Comparison of ENCODE assay signal across 19 mouse cellular contexts in the genomic region with DNA sequence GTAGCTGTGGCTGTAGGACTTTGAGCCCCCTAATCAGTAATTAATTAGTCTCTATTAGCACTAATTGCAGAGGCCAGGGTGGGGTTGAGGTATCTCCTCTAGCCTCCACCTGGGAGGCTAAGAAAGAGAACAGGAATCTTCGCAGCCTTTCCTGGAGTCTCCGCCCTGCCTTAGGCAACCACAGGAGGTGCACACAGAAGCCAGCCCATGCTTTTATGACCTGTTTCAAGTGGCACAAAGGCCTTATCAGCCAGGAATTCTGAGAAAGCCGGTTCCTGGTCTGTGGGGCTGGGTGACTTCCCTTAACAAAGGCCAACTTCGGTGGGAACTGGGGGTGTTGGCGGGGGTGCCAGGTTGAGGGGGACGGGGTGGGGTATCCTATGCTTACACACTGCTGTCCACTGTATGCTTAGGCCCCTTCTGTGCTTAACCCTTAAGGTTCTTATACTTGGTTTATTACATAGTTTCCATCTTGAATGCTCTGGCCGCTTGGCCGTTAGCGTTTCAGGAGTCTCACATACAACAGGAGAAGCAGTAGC. TPM values are rescaled to one million over a fixed set of nuclear protein-coding genes. Genes with fewer than 3 reads are reported as not detected.
DNase-seq lines count a peak whose midpoint lies in the region; ATAC-seq and TF ChIP-seq lines count a peak whose summit lies in the region.
"Had no signal": no experiment of that assay in that cellular context is flagged by ENCODE, and none has a peak within 500 bp of the region (broad histone marks: within the 10 kb centered on the region; RNA-seq: fewer than 3 reads in every experiment).

No protein-coding gene starts in this region.

- WGBS in heart, embryonic 13.5 days: 54% methylated on average over 9 of the region's 9 CpGs
- WGBS in lung, adult 2 months: 70% methylated on average over 9 of the region's 9 CpGs
- WGBS in intestine, postnatal 0 days: 36% methylated on average over 9 of the region's 9 CpGs
- WGBS in stomach, embryonic 14.5 days: 68% methylated on average over 9 of the region's 9 CpGs

- no peak for TF ChIP-seq CTCF in lung, adult 2 months (IDR thresholded peaks at IDR 0.05; ENCODE audit: insufficient read depth, low read length)
- peak; percentile 29; the same call in 1 of the 2 replicates for TF ChIP-seq CTCF in intestine, postnatal 0 days (IDR thresholded peaks at IDR 0.05; ENCODE audit: low read depth)

- no peak for DNase-seq in heart, adult 11 months
- peak; percentile 54 to 73 for DNase-seq in lung, adult 18-20 months
- no peak for DNase-seq in lung, adult 2 months
- no peak for DNase-seq in spleen, postnatal 4 days (ENCODE audit: low spot score in 2 of 2)
- no peak for DNase-seq in T-cell, adult 2 months (ENCODE audit: low spot score)
- DNase-seq: B cell, adult 2 months; cerebellum, adult 9-11 months; gastrocnemius, postnatal 10 days; kidney, postnatal 14 days; layer of hippocampus, postnatal 36 days; right cerebral cortex, adult 18-20 months had no signal

- no peak for TF ChIP-seq POLR2A in lung, adult 2 months (IDR thresholded peaks at IDR 0.05; ENCODE audit: borderline replicate concordance, extremely low read depth, low read depth, low read length)

- peaks cover 34% of the 10 kb centered on the region for H3K4me1 ChIP-seq in heart, embryonic 13.5 days
- peaks cover 4% of the 10 kb centered on the region for H3K4me1 ChIP-seq in lung, adult 2 months (ENCODE audit: control insufficient read depth, insufficient read depth, low read length)
- peaks cover 4% of the 10 kb centered on the region for H3K4me1 ChIP-seq in intestine, postnatal 0 days (replicated peaks; ENCODE audit: control insufficient read depth, insufficient read depth, low read length)
- H3K4me1 ChIP-seq in stomach, embryonic 14.5 days (ENCODE audit: control insufficient read depth, insufficient read depth, low read length): 0 out of 2 replicates have a peak, but pooled peaks cover 2% of the 10 kb centered on the region
- H3K4me1 ChIP-seq: hindbrain, embryonic 15.5 days; neural tube, embryonic 15.5 days had no signal

- peaks cover 8% of the 10 kb centered on the region for H3K36me3 ChIP-seq in heart, embryonic 13.5 days
- peaks cover 3% of the 10 kb centered on the region; the same call in 1 of the 2 replicates for H3K36me3 ChIP-seq in intestine, postnatal 0 days (ENCODE audit: control insufficient read depth, insufficient read depth)
- H3K36me3 ChIP-seq in stomach, embryonic 14.5 days (ENCODE audit: control insufficient read depth, insufficient read depth, low read length): no peaks in the 10 kb centered on the region
- H3K36me3 ChIP-seq: hindbrain, embryonic 15.5 days; neural tube, embryonic 15.5 days had no signal

- no peak overlapping the region for H3K4me2 ChIP-seq in heart, embryonic 13.5 days
- peak overlapping the region; percentile 52 for H3K4me2 ChIP-seq in intestine, postnatal 0 days (replicated peaks; ENCODE audit: low read depth)
- H3K4me2 ChIP-seq in stomach, embryonic 14.5 days (replicated peaks; ENCODE audit: low read depth, low read length): 0 out of 2 replicates have a peak overlapping the region, but pooled peaks have one; percentile 12
- H3K4me2 ChIP-seq: embryonic facial prominence, embryonic 12.5 days; hindbrain, embryonic 15.5 days; limb, embryonic 15.5 days; neural tube, embryonic 15.5 days had no signal

- peak overlapping the region; percentile 86 for H3K27ac ChIP-seq in heart, embryonic 13.5 days (replicated peaks)
- H3K27ac ChIP-seq in intestine, postnatal 0 days (ENCODE audit: low read depth, low read length): peak overlapping the region; percentile 87
- peak overlapping the region; percentile 89 for H3K27ac ChIP-seq in stomach, embryonic 14.5 days (ENCODE audit: low read length)
- H3K27ac ChIP-seq: embryonic facial prominence, embryonic 12.5 days; hindbrain, embryonic 15.5 days; limb, embryonic 15.5 days; neural tube, embryonic 15.5 days had no signal

- no peak overlapping the region for H3K4me3 ChIP-seq in heart, embryonic 13.5 days
- no peak overlapping the region for H3K4me3 ChIP-seq in lung, adult 2 months (replicated peaks; ENCODE audit: extremely low read depth, low read depth, low read length)
- H3K4me3 ChIP-seq in intestine, postnatal 0 days (ENCODE audit: low read depth, low read length): no peak overlapping the region
- H3K4me3 ChIP-seq in stomach, embryonic 14.5 days (ENCODE audit: low read depth, low read length): no peak overlapping the region
- H3K4me3 ChIP-seq: embryonic facial prominence, embryonic 12.5 days; hindbrain, embryonic 15.5 days; limb, embryonic 15.5 days; neural tube, embryonic 15.5 days had no signal

- H3K9ac ChIP-seq in heart, embryonic 13.5 days: peak overlapping the region; percentile 60
- H3K9ac ChIP-seq in intestine, postnatal 0 days (ENCODE audit: low read depth, low read length): no peak overlapping the region
- H3K9ac ChIP-seq in stomach, embryonic 14.5 days (replicated peaks; ENCODE audit: low read depth, low read length): no peak overlapping the region
- H3K9ac ChIP-seq: embryonic facial prominence, embryonic 12.5 days; hindbrain, embryonic 15.5 days; limb, embryonic 15.5 days; neural tube, embryonic 15.5 days had no signal

- H3K27me3 ChIP-seq in heart, embryonic 13.5 days (replicated peaks): peaks cover 28% of the 10 kb centered on the region
- no peaks in the 10 kb centered on the region for H3K27me3 ChIP-seq in intestine, postnatal 0 days (replicated peaks; ENCODE audit: control insufficient read depth, insufficient read depth, low read length)
- no peaks in the 10 kb centered on the region for H3K27me3 ChIP-seq in stomach, embryonic 14.5 days (ENCODE audit: control insufficient read depth, insufficient read depth, low read length)
- H3K27me3 ChIP-seq: embryonic facial prominence, embryonic 12.5 days had no signal

- ATAC-seq in heart, embryonic 13.5 days (ENCODE audit: extremely low read depth, insufficient number of reproducible peaks, low FRiP score, low TSS enrichment): no peak
- peak; percentile 83 for ATAC-seq in intestine, postnatal 0 days
- peak; percentile 87 for ATAC-seq in stomach, embryonic 14.5 days (ENCODE audit: insufficient number of reproducible peaks, insufficient read depth, low FRiP score, low read depth)
- ATAC-seq: forebrain, embryonic 14.5 days had no signal

- no peaks in the 10 kb centered on the region for H3K9me3 ChIP-seq in heart, embryonic 13.5 days
- no peaks in the 10 kb centered on the region for H3K9me3 ChIP-seq in intestine, postnatal 0 days (ENCODE audit: control insufficient read depth)
- no peaks in the 10 kb centered on the region for H3K9me3 ChIP-seq in stomach, embryonic 14.5 days (ENCODE audit: control insufficient read depth, low read depth, low read length)
- H3K9me3 ChIP-seq: embryonic facial prominence, embryonic 12.5 days; hindbrain, embryonic 15.5 days; limb, embryonic 15.5 days; neural tube, embryonic 15.5 days had no signal

RNA-seq across cellular contexts. Expression of a gene that starts 23.9 kb away (rescaled TPM):
- not detected in 2 replicates for polyA plus RNA-seq in heart, embryonic 13.5 days (2015; fragmentation: Nextera tagmentation; extraction: Ambion mirVana)
- not detected in 2 replicates for polyA plus RNA-seq in lung, adult 2 months (2012; rRNA removed)
- not detected in 2 replicates for polyA plus RNA-seq in intestine, postnatal 0 days (2015; fragmentation: Nextera tagmentation; extraction: Ambion mirVana)
- not detected in 2 replicates for polyA plus RNA-seq in stomach, embryonic 14.5 days (2014; fragmentation: Nextera tagmentation; extraction: Ambion mirVana)
- polyA plus RNA-seq: embryonic facial prominence, embryonic 12.5 days; forebrain, embryonic 14.5 days; hindbrain, embryonic 15.5 days; limb, embryonic 15.5 days; neural tube, embryonic 15.5 days had no signal

RNA-seq across cellular contexts. Expression of a gene that starts 58.4 kb away (rescaled TPM):
- 2.3 and 2.5 TPM in 2 replicates for polyA plus RNA-seq in heart, embryonic 13.5 days (2015; fragmentation: Nextera tagmentation; extraction: Ambion mirVana)
- 15.1 and 18.0 TPM in 2 replicates for polyA plus RNA-seq in lung, adult 2 months (2012; rRNA removed)
- 65.9 and 69.4 TPM in 2 replicates for polyA plus RNA-seq in intestine, postnatal 0 days (2015; fragmentation: Nextera tagmentation; extraction: Ambion mirVana)
- 23.7 and 25.7 TPM in 2 replicates for polyA plus RNA-seq in stomach, embryonic 14.5 days (2014; fragmentation: Nextera tagmentation; extraction: Ambion mirVana)

Comparison
In these comparisons a context has a peak if more than half of its experiments do, and no peak if none do; other contexts are left out.
1. DNase-seq: peak in lung, adult 18-20 months (2 of 2); none in heart, adult 11 months (single experiment), lung, adult 2 months (single experiment), spleen, postnatal 4 days (0 of 2) and T-cell, adult 2 months (single experiment).
2. Peak in every context shown above with its lines, with median percentiles within 50 percentile points of each other: H3K27ac ChIP-seq.